Mouse (Mus musculus): Measurements from ENCODE around the gene Tmem54.

Gene Tmem54

GRCm38 (mm10) chr4:129158549-129158948 is 53.2 kb downstream of the Tmem54 start:
- DNase-seq, result no peak

DNA sequence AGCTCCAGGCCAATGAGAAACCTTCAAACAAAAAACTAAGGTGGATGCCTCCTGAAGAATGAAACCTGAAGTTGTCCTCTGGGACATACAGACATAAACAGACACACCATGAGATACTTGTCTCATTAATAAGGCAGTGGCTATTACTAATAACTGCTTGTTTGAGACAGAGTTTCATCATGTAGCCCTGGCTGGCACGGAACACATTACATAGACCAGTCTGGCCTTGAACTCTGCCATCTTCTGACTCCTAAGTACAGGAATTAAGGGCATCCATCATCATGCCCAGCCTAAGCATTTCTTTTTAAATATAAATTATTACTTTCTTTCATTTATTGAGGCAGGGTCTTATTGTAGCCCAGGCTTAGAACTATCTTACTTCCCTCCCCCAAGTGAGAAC is 55.7 kb downstream of the Tmem54 start:
- no peak for DNase-seq
